Mouse (Mus musculus) heart, embryonic 11.5 days (tissue): ENCODE data around the gene Spata9. TPM values are rescaled to one million over a fixed set of nuclear protein-coding genes. Genes with fewer than 3 reads are reported as not detected.
"Not testable (repeated sequence)": the region's sequence is repeated elsewhere in the genome, so short reads cannot be mapped to it uniquely, and the experiment has no call there.

ENCODE experiments used
- ATAC-seq: fragments of 200-750 bp; cut with Nextera tagmentation; replicated peaks from 2 replicates; pipeline ENCODE4 v1.8.0; 2017; ENCODE audit warnings: moderate library complexity; ENCODE audit not compliant: insufficient number of reproducible peaks, low FRiP score, low TSS enrichment
- H3K27ac ChIP-seq: fragments of 300-500 bp; sonication (generic); 2 replicates; pipeline ENCODE4 v1.5.1; 2014; ENCODE audit warnings: mild to moderate bottlenecking, low read depth, low read length
- H3K27me3 ChIP-seq: fragments of 300-500 bp; sonication (generic); 2 replicates; pipeline ENCODE4 v1.6.1; 2014; ENCODE audit warnings: mild to moderate bottlenecking, low read length, mixed read lengths; ENCODE audit not compliant: control insufficient read depth, insufficient read depth
- H3K36me3 ChIP-seq: fragments of 300-500 bp; sonication (generic); 2 replicates; pipeline ENCODE4 v1.6.1; 2014; ENCODE audit warnings: mild to moderate bottlenecking, low read length, moderate library complexity, mixed read lengths; ENCODE audit not compliant: control insufficient read depth, insufficient read depth
- H3K4me1 ChIP-seq: fragments of 300-500 bp; sonication (generic); 2 replicates; pipeline ENCODE4 v1.6.1; 2014; ENCODE audit warnings: low read length; ENCODE audit not compliant: control insufficient read depth, insufficient read depth
- H3K4me2 ChIP-seq: fragments of 300-500 bp; sonication (generic); 2 replicates; pipeline ENCODE4 v1.6.1; 2014; ENCODE audit warnings: mild to moderate bottlenecking, moderate library complexity
- H3K4me3 ChIP-seq: fragments of 300-500 bp; sonication (generic); 2 replicates; pipeline ENCODE4 v1.5.1; 2014; ENCODE audit warnings: low read depth, low read length
- H3K9ac ChIP-seq: fragments of 300-500 bp; sonication (generic); 2 replicates; pipeline ENCODE4 v1.6.1; 2014; ENCODE audit warnings: mild to moderate bottlenecking, low read depth, low read length, moderate library complexity
- H3K9me3 ChIP-seq: fragments of 300-500 bp; sonication (generic); replicated peaks from 2 replicates; pipeline ENCODE4 v1.6.1; 2016; ENCODE audit warnings: low read length; ENCODE audit not compliant: control insufficient read depth
- WGBS: fragments of 180-500 bp; shearing (Covaris S2); extraction: QIAGEN DNeasy Blood & Tissue Kit; methylation state at CpG from one replicate; pipeline ENCODE4 v1.1.7; 2014; ENCODE audit not compliant: insufficient replicate concordance; 5-methylcytosine and 5-hydroxymethylcytosine counted together
- polyA plus RNA-seq: library from polyadenylated mRNA; unstranded; fragments of >200 nt; fragmentation: Nextera tagmentation; extraction: Ambion mirVana; gene quantifications from 2 replicates; pipeline ENCODE4 v1.2.1, GENCODE M21; 2014

Spata9 gene
- polyA plus RNA-seq, result 0.20 and 0.28 TPM in 2 replicates

- ATAC-seq, result no peak
- Histone ChIP-seq H3K36me3 (no peaks in the 10 kb centered on the region), H3K27ac (no peak within 1 kb of the TSS), H3K4me2 (no peak within 1 kb of the TSS), H3K27me3 (no peaks in the 10 kb centered on the region), H3K9ac (no peak within 1 kb of the TSS), H3K9me3 (no peaks in the 10 kb centered on the region), H3K4me3 (no peak within 1 kb of the TSS), H3K4me1 (no peaks in the 10 kb centered on the region)
- 75% methylated on average over 1 of the region's 1 CpGs for WGBS
Measured at GRCm38 (mm10) chr13:75966850-75967249, at the start of gene Spata9. Gene Spata9, plus strand, starts transcription at chr13:75967150.

- H3K27me3 ChIP-seq, result no peaks in the 10 kb centered on the region
- H3K9me3 ChIP-seq, result no peaks in the 10 kb centered on the region
- H3K36me3 ChIP-seq, result peaks cover 3% of the 10 kb centered on the region; the same call in 1 of the 2 replicates
- ATAC-seq, result no peak
- H3K4me3 ChIP-seq, result no peak overlapping the region
- H3K27ac ChIP-seq, result no peak overlapping the region
- H3K4me2 ChIP-seq, result no peak overlapping the region
- no peak overlapping the region for H3K9ac ChIP-seq
- no peaks in the 10 kb centered on the region for H3K4me1 ChIP-seq
Measured at GRCm38 (mm10) chr13:75927951-75928350, 39.0 kb upstream of the Spata9 start.

- WGBS, result 92% methylated on average over 5 of the region's 5 CpGs
Measured at GRCm38 (mm10) chr13:75929071-75929470, 37.9 kb upstream of the Spata9 start.

GRCm38 (mm10) chr13:75930023-75930422 is 36.9 kb upstream of the Spata9 start:
- Histone ChIP-seq H3K36me3 (peaks cover 3% of the 10 kb centered on the region; the same call in 1 of the 2 replicates), H3K9ac (no peak overlapping the region), H3K27ac (no peak overlapping the region), H3K4me1 (no peaks in the 10 kb centered on the region), H3K4me3 (no peak overlapping the region), H3K4me2 (no peak overlapping the region), H3K27me3 (no peaks in the 10 kb centered on the region), H3K9me3 (no peaks in the 10 kb centered on the region)
- no peak for ATAC-seq
- 89% methylated on average over 20 of the region's 20 CpGs for WGBS

More at GRCm38 (mm10) chr13:75929071-75929470, 37.9 kb upstream of the Spata9 start:
- H3K4me3 ChIP-seq, H3K36me3 ChIP-seq, H3K9me3 ChIP-seq, H3K4me1 ChIP-seq, H3K9ac ChIP-seq, H3K27me3 ChIP-seq, H3K4me2 ChIP-seq, H3K27ac ChIP-seq, ATAC-seq: not testable (repeated sequence)

- no peak overlapping the region for H3K4me3 ChIP-seq
- peak; percentile 10; the same call in 1 of the 2 replicates for ATAC-seq
- H3K36me3 ChIP-seq, result peaks cover 3% of the 10 kb centered on the region; the same call in 1 of the 2 replicates
- no peak overlapping the region for H3K4me2 ChIP-seq
- H3K4me1 ChIP-seq, result no peaks in the 10 kb centered on the region
- 60% methylated on average over 2 of the region's 2 CpGs for WGBS
- no peaks in the 10 kb centered on the region for H3K9me3 ChIP-seq
- no peak overlapping the region for H3K27ac ChIP-seq
- no peaks in the 10 kb centered on the region for H3K27me3 ChIP-seq
- no peak overlapping the region for H3K9ac ChIP-seq
Measured at GRCm38 (mm10) chr13:75930660-75931059, 36.3 kb upstream of the Spata9 start.

- 25% methylated on average over 5 of the region's 5 CpGs for WGBS
- Histone ChIP-seq H3K36me3 (peaks cover 3% of the 10 kb centered on the region; the same call in 1 of the 2 replicates), H3K9me3 (no peaks in the 10 kb centered on the region), H3K4me1 (no peaks in the 10 kb centered on the region), H3K27ac (no peak overlapping the region), H3K4me2 (no peak overlapping the region), H3K4me3 (no peak overlapping the region), H3K9ac (no peak overlapping the region), H3K27me3 (no peaks in the 10 kb centered on the region)
- peak; percentile 87 for ATAC-seq
Measured at GRCm38 (mm10) chr13:75931073-75931472, 35.9 kb upstream of the Spata9 start.

- Histone ChIP-seq H3K4me2 (no peak overlapping the region), H3K4me1 (no peaks in the 10 kb centered on the region), H3K9me3 (no peaks in the 10 kb centered on the region), H3K27ac (no peak overlapping the region), H3K4me3 (no peak overlapping the region), H3K9ac (no peak overlapping the region), H3K36me3 (peaks cover 12% of the 10 kb centered on the region), H3K27me3 (no peaks in the 10 kb centered on the region)
- 91% methylated on average over 1 of the region's 1 CpGs for WGBS
- no peak for ATAC-seq
Measured at GRCm38 (mm10) chr13:75933287-75933686, 33.7 kb upstream of the Spata9 start.

- Histone ChIP-seq H3K4me1 (0 out of 2 replicates have a peak, but pooled peaks cover 2% of the 10 kb centered on the region), H3K36me3 (peaks cover 15% of the 10 kb centered on the region; the same call in 1 of the 2 replicates), H3K27me3 (no peaks in the 10 kb centered on the region), H3K4me2 (no peak overlapping the region), H3K27ac (no peak overlapping the region), H3K9me3 (no peaks in the 10 kb centered on the region), H3K4me3 (no peak overlapping the region), H3K9ac (no peak overlapping the region)
- ATAC-seq, result no peak
- 88% methylated on average over 5 of the region's 5 CpGs for WGBS
Measured at GRCm38 (mm10) chr13:75938866-75939265, 28.1 kb upstream of the Spata9 start.
